Comparison of ENCODE assay signal across 8 mouse cellular contexts in genomic region chr1:190172979-190173461, GRCm38 (mm10). TPM values are rescaled to one million over a fixed set of nuclear protein-coding genes. Genes with fewer than 3 reads are reported as not detected.
A peak's percentile ranks its signal among the peaks of the same experiment; 100 is the strongest.
DNase-seq lines count a peak whose midpoint lies in the region; ATAC-seq and TF ChIP-seq lines count a peak whose summit lies in the region.

No protein-coding gene starts in this region.

- ATAC-seq in hindbrain, embryonic 16.5 days = no peak
- ATAC-seq in midbrain, embryonic 15.5 days (replicated peaks) = no peak
- ATAC-seq in monocyte, adult 5-6 weeks (replicated peaks; ENCODE audit: insufficient number of reproducible peaks, low FRiP score, low TSS enrichment, poor library complexity, severe bottlenecking) = no peak

- no peaks in the 10 kb centered on the region for H3K36me3 ChIP-seq in embryonic facial prominence, embryonic 10.5 days (replicated peaks)
- no peaks in the 10 kb centered on the region for H3K36me3 ChIP-seq in hindbrain, embryonic 16.5 days (ENCODE audit: control insufficient read depth, insufficient read depth, low read length)
- no peaks in the 10 kb centered on the region for H3K36me3 ChIP-seq in midbrain, embryonic 15.5 days (replicated peaks)

- peak overlapping the region; percentile 26 for H3K4me3 ChIP-seq in gastrocnemius, adult 2 months
- H3K4me3 ChIP-seq in embryonic facial prominence, embryonic 10.5 days = peak overlapping the region; percentile 42
- 0 out of 2 replicates have a peak overlapping the region, but pooled peaks have one; percentile 16 for H3K4me3 ChIP-seq in hindbrain, embryonic 16.5 days (ENCODE audit: low read length)
- H3K4me3 ChIP-seq in midbrain, embryonic 15.5 days = peak overlapping the region; percentile 22; the same call in 1 of the 2 replicates

- peak overlapping the region; percentile 28; the same call in 1 of the 2 replicates for H3K9ac ChIP-seq in hindbrain, embryonic 16.5 days (ENCODE audit: low read depth, low read length)
- no peak overlapping the region for H3K9ac ChIP-seq in midbrain, embryonic 15.5 days

- peak overlapping the region; percentile 33 for H3K4me2 ChIP-seq in hindbrain, embryonic 16.5 days (ENCODE audit: low read length)
- peak overlapping the region; percentile 95 for H3K4me2 ChIP-seq in midbrain, embryonic 15.5 days

- peaks cover 92% of the 10 kb centered on the region for H3K27me3 ChIP-seq in embryonic facial prominence, embryonic 10.5 days (replicated peaks; ENCODE audit: low read depth, poor library complexity, severe bottlenecking)
- H3K27me3 ChIP-seq in hindbrain, embryonic 16.5 days (replicated peaks; ENCODE audit: control insufficient read depth, insufficient read depth, low read length) = peaks cover 16% of the 10 kb centered on the region
- peaks cover 28% of the 10 kb centered on the region for H3K27me3 ChIP-seq in midbrain, embryonic 15.5 days (replicated peaks)

- DNase-seq in gastrocnemius, adult 2 months = no peak
- no peak for DNase-seq in gastrocnemius, postnatal 36 days
- DNase-seq in embryonic facial prominence, embryonic 10.5 days (ENCODE audit: low spot score) = peak; percentile 66
- no peak for DNase-seq in left cerebral cortex, adult 11 months (ENCODE audit: low spot score)
- DNase-seq in urinary bladder, postnatal 10 days (ENCODE audit: low spot score) = no peak

- no peak for TF ChIP-seq CTCF in gastrocnemius, adult 2 months (IDR thresholded peaks at IDR 0.05)

- H3K4me1 ChIP-seq in embryonic facial prominence, embryonic 10.5 days = peaks cover 63% of the 10 kb centered on the region
- peaks cover 32% of the 10 kb centered on the region for H3K4me1 ChIP-seq in hindbrain, embryonic 16.5 days (ENCODE audit: control insufficient read depth, insufficient read depth, low read depth, low read length)
- H3K4me1 ChIP-seq in midbrain, embryonic 15.5 days = peaks cover 57% of the 10 kb centered on the region

- H3K9me3 ChIP-seq in embryonic facial prominence, embryonic 10.5 days = no peaks in the 10 kb centered on the region
- no peaks in the 10 kb centered on the region for H3K9me3 ChIP-seq in hindbrain, embryonic 16.5 days (ENCODE audit: control insufficient read depth, low read length)
- H3K9me3 ChIP-seq in midbrain, embryonic 15.5 days = no peaks in the 10 kb centered on the region

- under 1% methylated on average over 24 of the region's 24 CpGs for WGBS in embryonic facial prominence, embryonic 10.5 days
- WGBS in hindbrain, embryonic 16.5 days = 4% methylated on average over 24 of the region's 24 CpGs
- 2% methylated on average over 24 of the region's 24 CpGs for WGBS in midbrain, embryonic 15.5 days

- intact Hi-C loops in gastrocnemius, adult 2 months (cut with DNase I) = no loop called here
- intact Hi-C loops in gastrocnemius, postnatal 36 days (cut with DNase I) = no loop called here

- no peak overlapping the region for H3K27ac ChIP-seq in gastrocnemius, adult 2 months
- H3K27ac ChIP-seq in embryonic facial prominence, embryonic 10.5 days (replicated peaks) = peak overlapping the region; percentile 66; the same call in 1 of the 2 replicates
- H3K27ac ChIP-seq in hindbrain, embryonic 16.5 days (ENCODE audit: low read depth, low read length) = no peak overlapping the region
- no peak overlapping the region; the same call in 1 of the 2 replicates for H3K27ac ChIP-seq in midbrain, embryonic 15.5 days

RNA-seq across cellular contexts. Expression of gene Prox1, which starts 2.5 kb away (rescaled TPM):
- total RNA-seq in gastrocnemius, adult 2 months (2021) = 1 to 10 TPM; 3.7 to 4.6 TPM
- total RNA-seq in gastrocnemius, postnatal 36 days (2021) = 1 to 10 TPM; 2.4 to 3.2 TPM
- polyA plus RNA-seq in embryonic facial prominence, embryonic 10.5 days (2016; fragmentation: Nextera tagmentation; extraction: Ambion mirVana) = 3.0 and 3.9 TPM in 2 replicates
- polyA plus RNA-seq in hindbrain, embryonic 16.5 days (2015; fragmentation: Nextera tagmentation; extraction: Ambion mirVana) = 6.1 and 6.9 TPM in 2 replicates
- 11.1 and 14.1 TPM in 2 replicates for polyA plus RNA-seq in midbrain, embryonic 15.5 days (2015; fragmentation: Nextera tagmentation; extraction: Ambion mirVana)
- not detected in 3 replicates for total RNA-seq in monocyte, adult 5-6 weeks (2017)
